18 mouse cellular contexts compared by ENCODE assay signal in genomic region chr5:117443141-117443540, GRCm38 (mm10). TPM values are rescaled to one million over a fixed set of nuclear protein-coding genes. Genes with fewer than 3 reads are reported as not detected.
DNase-seq lines count a peak whose midpoint lies in the region; ATAC-seq lines count a peak whose summit lies in the region.
"Had no signal": no experiment of that assay in that cellular context is flagged by ENCODE, and none has a peak within 500 bp of the region (broad histone marks: within the 10 kb centered on the region; RNA-seq: fewer than 3 reads in every experiment).

No protein-coding gene starts in this region.

- H3K36me3 ChIP-seq in kidney, embryonic 15.5 days = no peaks in the 10 kb centered on the region
- H3K36me3 ChIP-seq: embryonic facial prominence, embryonic 10.5 days; heart, embryonic 12.5 days had no signal

- no peak overlapping the region for H3K4me3 ChIP-seq in kidney, embryonic 15.5 days (replicated peaks)
- H3K4me3 ChIP-seq: embryonic facial prominence, embryonic 10.5 days; forebrain, embryonic 13.5 days; heart, embryonic 12.5 days had no signal

- no peaks in the 10 kb centered on the region for H3K4me1 ChIP-seq in kidney, embryonic 15.5 days
- H3K4me1 ChIP-seq: heart, embryonic 12.5 days had no signal

- peaks cover 5% of the 10 kb centered on the region; the same call in 1 of the 2 replicates for H3K27me3 ChIP-seq in kidney, embryonic 15.5 days
- H3K27me3 ChIP-seq: forebrain, embryonic 13.5 days; heart, embryonic 12.5 days had no signal

- ATAC-seq in kidney, embryonic 15.5 days (replicated peaks; ENCODE audit: low FRiP score) = no peak
- ATAC-seq: forebrain, embryonic 13.5 days; forebrain, postnatal 0 days; hindbrain, embryonic 16.5 days had no signal

- DNase-seq in kidney, adult 18-20 months = peak; percentile 22
- DNase-seq in kidney, adult 8-10 months = peak; percentile 61 to 69
- peak; percentile 42 for DNase-seq in kidney, postnatal 14 days
- no peak for DNase-seq in heart, postnatal 4 days
- DNase-seq in MN1 (ENCODE audit: low spot score) = no peak
- no peak for DNase-seq in cerebellum, postnatal 25 days
- DNase-seq: adrenal gland, adult 2 months; adrenal gland, postnatal 25 days; cerebellum, adult 2 months; cerebellum, postnatal 36 days; forebrain, postnatal 0 days; gastrocnemius, postnatal 25 days had no signal

- H3K9ac ChIP-seq in kidney, embryonic 15.5 days = no peak overlapping the region
- H3K9ac ChIP-seq: forebrain, embryonic 13.5 days; forebrain, postnatal 0 days; heart, embryonic 12.5 days had no signal

- no peaks in the 10 kb centered on the region for H3K9me3 ChIP-seq in kidney, embryonic 15.5 days (replicated peaks)
- H3K9me3 ChIP-seq: embryonic facial prominence, embryonic 10.5 days; forebrain, embryonic 13.5 days; heart, embryonic 12.5 days had no signal

- 69% methylated on average over 4 of the region's 4 CpGs for WGBS in kidney, embryonic 15.5 days

- H3K27ac ChIP-seq in kidney, embryonic 15.5 days = no peak overlapping the region
- H3K27ac ChIP-seq: embryonic facial prominence, embryonic 10.5 days; forebrain, embryonic 13.5 days had no signal

- H3K4me2 ChIP-seq in kidney, embryonic 15.5 days = no peak overlapping the region
- H3K4me2 ChIP-seq: forebrain, embryonic 13.5 days; heart, embryonic 12.5 days had no signal

RNA-seq across cellular contexts. Expression of gene Ksr2, which starts 29.3 kb away (rescaled TPM):
- polyA plus RNA-seq in kidney, embryonic 15.5 days (2015; fragmentation: Nextera tagmentation; extraction: Ambion mirVana) = 0.67 and 0.73 TPM in 2 replicates
- under 1 TPM; 0.09 to 0.10 TPM for total RNA-seq in heart, postnatal 4 days (2021)
- total RNA-seq: heart, postnatal 25 days had no signal

RNA-seq across cellular contexts. Expression of gene Rfc5, which starts 54.3 kb away (rescaled TPM):
- 110 and 128 TPM in 2 replicates for polyA plus RNA-seq in kidney, embryonic 15.5 days (2015; fragmentation: Nextera tagmentation; extraction: Ambion mirVana)
- 10 to 100 TPM; 26.5 to 30.3 TPM for total RNA-seq in heart, postnatal 4 days (2021)

Comparison
In these comparisons a context has a peak if more than half of its experiments do, and no peak if none do; other contexts are left out.
1. DNase-seq: peak in kidney, adult 18-20 months (single experiment), kidney, adult 8-10 months (2 of 2) and kidney, postnatal 14 days (single experiment); none in heart, postnatal 4 days (single experiment), MN1 (single experiment) and cerebellum, postnatal 25 days (0 of 2).